Mouse (Mus musculus): ENCODE results near the gene Cela1. TPM values are rescaled to one million over a fixed set of nuclear protein-coding genes. Genes with fewer than 3 reads are reported as not detected.
A peak's percentile ranks its signal among the peaks of the same experiment; 100 is the strongest.

Gene Cela1
- polyA plus RNA-seq, 1 experiment: 8.3 TPM

GRCm38 (mm10) chr15:100686989-100687388 is 732 bp downstream of the Cela1 start:
- DNase-seq: no peak

GRCm38 (mm10) chr15:100686434-100686833 is 1.3 kb downstream of the Cela1 start:
- H3K4me1 ChIP-seq (ENCODE audit: control insufficient read depth, insufficient read depth, low read length): no peaks in the 10 kb centered on the region
- H3K27me3 ChIP-seq (ENCODE audit: control insufficient read depth, insufficient read depth, low read length): no peaks in the 10 kb centered on the region
- H3K27ac ChIP-seq (ENCODE audit: insufficient read depth, low read length): no peak overlapping the region
- H3K4me3 ChIP-seq (replicated peaks; ENCODE audit: insufficient read depth, low read depth, low read length): no peak overlapping the region
- DNase-seq: no peak
- TF ChIP-seq CTCF (IDR thresholded peaks at IDR 0.05; ENCODE audit: borderline replicate concordance, insufficient read depth, low read depth, low read length) (no peak), POLR2A (IDR thresholded peaks at IDR 0.05; ENCODE audit: borderline replicate concordance, insufficient read depth, low read length) (no peak)
- WGBS: 40% methylated on average over 6 of the region's 6 CpGs

More at GRCm38 (mm10) chr15:100686989-100687388, 732 bp downstream of the Cela1 start:
- no peaks in the 10 kb centered on the region for H3K4me1 ChIP-seq (ENCODE audit: control insufficient read depth, insufficient read depth, low read length)
- H3K27ac ChIP-seq (ENCODE audit: insufficient read depth, low read length): no peak overlapping the region
- H3K27me3 ChIP-seq (ENCODE audit: control insufficient read depth, insufficient read depth, low read length): no peaks in the 10 kb centered on the region
- 59% methylated on average over 12 of the region's 12 CpGs for WGBS
- no peak overlapping the region for H3K4me3 ChIP-seq (replicated peaks; ENCODE audit: insufficient read depth, low read depth, low read length)
- TF ChIP-seq CTCF (IDR thresholded peaks at IDR 0.05; ENCODE audit: borderline replicate concordance, insufficient read depth, low read depth, low read length): no peak
- TF ChIP-seq POLR2A (IDR thresholded peaks at IDR 0.05; ENCODE audit: borderline replicate concordance, insufficient read depth, low read length): no peak

GRCm38 (mm10) chr15:100685849-100686248 is 1.9 kb downstream of the Cela1 start:
- no peak for DNase-seq
- Histone ChIP-seq H3K27ac (ENCODE audit: insufficient read depth, low read length) (no peak overlapping the region), H3K27me3 (ENCODE audit: control insufficient read depth, insufficient read depth, low read length) (no peaks in the 10 kb centered on the region), H3K4me1 (ENCODE audit: control insufficient read depth, insufficient read depth, low read length) (no peaks in the 10 kb centered on the region), H3K4me3 (replicated peaks; ENCODE audit: insufficient read depth, low read depth, low read length) (no peak overlapping the region)
- WGBS: 71% methylated on average over 8 of the region's 8 CpGs
- no peak for TF ChIP-seq POLR2A (IDR thresholded peaks at IDR 0.05; ENCODE audit: borderline replicate concordance, insufficient read depth, low read length)
- TF ChIP-seq CTCF (IDR thresholded peaks at IDR 0.05; ENCODE audit: borderline replicate concordance, insufficient read depth, low read depth, low read length): no peak

GRCm38 (mm10) chr15:100685255-100685654 is 2.5 kb downstream of the Cela1 start:
- WGBS: 22% methylated on average over 13 of the region's 13 CpGs
- Histone ChIP-seq H3K4me3 (replicated peaks; ENCODE audit: insufficient read depth, low read depth, low read length) (no peak overlapping the region), H3K4me1 (ENCODE audit: control insufficient read depth, insufficient read depth, low read length) (no peaks in the 10 kb centered on the region)

GRCm38 (mm10) chr15:100684450-100684849 is 3.3 kb downstream of the Cela1 start:
- Histone ChIP-seq H3K4me3 (replicated peaks; ENCODE audit: insufficient read depth, low read depth, low read length) (no peak overlapping the region), H3K4me1 (ENCODE audit: control insufficient read depth, insufficient read depth, low read length) (no peaks in the 10 kb centered on the region), H3K27ac (ENCODE audit: insufficient read depth, low read length) (no peak overlapping the region), H3K27me3 (ENCODE audit: control insufficient read depth, insufficient read depth, low read length) (no peaks in the 10 kb centered on the region)
- 62% methylated on average over 10 of the region's 10 CpGs for WGBS
- no peak for TF ChIP-seq POLR2A (IDR thresholded peaks at IDR 0.05; ENCODE audit: borderline replicate concordance, insufficient read depth, low read length)
- TF ChIP-seq CTCF (IDR thresholded peaks at IDR 0.05; ENCODE audit: borderline replicate concordance, insufficient read depth, low read depth, low read length): no peak
- DNase-seq: no peak

More at GRCm38 (mm10) chr15:100685255-100685654, 2.5 kb downstream of the Cela1 start:
- H3K27ac ChIP-seq (ENCODE audit: insufficient read depth, low read length): no peak overlapping the region
- DNase-seq: no peak
- H3K27me3 ChIP-seq (ENCODE audit: control insufficient read depth, insufficient read depth, low read length): no peaks in the 10 kb centered on the region
- TF ChIP-seq CTCF (IDR thresholded peaks at IDR 0.05; ENCODE audit: borderline replicate concordance, insufficient read depth, low read depth, low read length) (no peak), POLR2A (IDR thresholded peaks at IDR 0.05; ENCODE audit: borderline replicate concordance, insufficient read depth, low read length) (no peak)

GRCm38 (mm10) chr15:100683041-100683440 is 4.7 kb downstream of the Cela1 start:
- no peaks in the 10 kb centered on the region for H3K4me1 ChIP-seq (ENCODE audit: control insufficient read depth, insufficient read depth, low read length)
- no peaks in the 10 kb centered on the region for H3K27me3 ChIP-seq (ENCODE audit: control insufficient read depth, insufficient read depth, low read length)
- peak; percentile 68 to 77 for DNase-seq
- H3K4me3 ChIP-seq (replicated peaks; ENCODE audit: insufficient read depth, low read depth, low read length): no peak overlapping the region
- TF ChIP-seq POLR2A (IDR thresholded peaks at IDR 0.05; ENCODE audit: borderline replicate concordance, insufficient read depth, low read length): no peak
- TF ChIP-seq CTCF (IDR thresholded peaks at IDR 0.05; ENCODE audit: borderline replicate concordance, insufficient read depth, low read depth, low read length): peak; percentile 85
- 48% methylated on average over 2 of the region's 2 CpGs for WGBS
- H3K27ac ChIP-seq (ENCODE audit: insufficient read depth, low read length): no peak overlapping the region

- TF ChIP-seq POLR2A (IDR thresholded peaks at IDR 0.05; ENCODE audit: borderline replicate concordance, insufficient read depth, low read length): no peak
- no peak for TF ChIP-seq CTCF (IDR thresholded peaks at IDR 0.05; ENCODE audit: borderline replicate concordance, insufficient read depth, low read depth, low read length)
- Histone ChIP-seq H3K27ac (ENCODE audit: insufficient read depth, low read length) (no peak overlapping the region), H3K4me1 (ENCODE audit: control insufficient read depth, insufficient read depth, low read length) (no peaks in the 10 kb centered on the region), H3K27me3 (ENCODE audit: control insufficient read depth, insufficient read depth, low read length) (no peaks in the 10 kb centered on the region), H3K4me3 (replicated peaks; ENCODE audit: insufficient read depth, low read depth, low read length) (no peak overlapping the region)
- WGBS: 51% methylated on average over 7 of the region's 7 CpGs
- DNase-seq: no peak
Measured at GRCm38 (mm10) chr15:100681770-100682169, 6.0 kb downstream of the Cela1 start.

GRCm38 (mm10) chr15:100680381-100680780 is 7.3 kb downstream of the Cela1 start:
- no peaks in the 10 kb centered on the region; the same call in 1 of the 2 replicates for H3K4me1 ChIP-seq (ENCODE audit: control insufficient read depth, insufficient read depth, low read length)
- no peak for DNase-seq
- WGBS: 58% methylated on average over 3 of the region's 3 CpGs

More at GRCm38 (mm10) chr15:100680381-100680780, 7.3 kb downstream of the Cela1 start:
- H3K27ac ChIP-seq (ENCODE audit: insufficient read depth, low read length): no peak overlapping the region
- H3K4me3 ChIP-seq (replicated peaks; ENCODE audit: insufficient read depth, low read depth, low read length): no peak overlapping the region
- no peaks in the 10 kb centered on the region for H3K27me3 ChIP-seq (ENCODE audit: control insufficient read depth, insufficient read depth, low read length)
- TF ChIP-seq POLR2A (IDR thresholded peaks at IDR 0.05; ENCODE audit: borderline replicate concordance, insufficient read depth, low read length): no peak
- no peak for TF ChIP-seq CTCF (IDR thresholded peaks at IDR 0.05; ENCODE audit: borderline replicate concordance, insufficient read depth, low read depth, low read length)

Data from cerebellum, adult 2 months (tissue).